Mouse (Mus musculus) activated CD4-positive, CD25-positive, alpha-beta regulatory T cell, adult 4 months (primary cell): Measurements from ENCODE around the gene Arid4a. TPM values are rescaled to one million over a fixed set of nuclear protein-coding genes. Genes with fewer than 3 reads are reported as not detected.

ENCODE experiments used
- polyA plus RNA-seq, 2 experiments: library from polyadenylated mRNA; unstranded; fragments of 100-300 nt; shearing (Covaris generic); gene quantifications; one replicate each; pipeline ENCODE4 v1.2.1; 2017

The Arid4a gene
- polyA plus RNA-seq, 2 experiments from 2014 or later, result 80.2 to 95.9 TPM

Other genes with a start within 250 kb of the Arid4a start
- gene Frmd6, start 190.5 kb upstream of the Arid4a start, polyA plus RNA-seq, result 10 to 100 TPM; 14.2 to 19.3 TPM
- gene Actr10, start 78.1 kb upstream of the Arid4a start, polyA plus RNA-seq, result 100 to 1,000 TPM; 216 to 267 TPM
- gene Psma3, start 41.4 kb upstream of the Arid4a start, polyA plus RNA-seq, result 100 to 1,000 TPM; 350 to 389 TPM
- gene Tomm20l, start 95.4 kb downstream of the Arid4a start, polyA plus RNA-seq, result not detected
- gene Timm9, start 120.7 kb downstream of the Arid4a start, polyA plus RNA-seq, result 10 to 100 TPM; 33.1 to 38.3 TPM
- 10 to 100 TPM in 1 of 2 experiments, 1 to 10 TPM in 1; 8.0 to 10.8 TPM for gene 2700049A03Rik, start 120.9 kb downstream of the Arid4a start, polyA plus RNA-seq